8 mouse cellular contexts compared by ENCODE assay signal in the genomic region with DNA sequence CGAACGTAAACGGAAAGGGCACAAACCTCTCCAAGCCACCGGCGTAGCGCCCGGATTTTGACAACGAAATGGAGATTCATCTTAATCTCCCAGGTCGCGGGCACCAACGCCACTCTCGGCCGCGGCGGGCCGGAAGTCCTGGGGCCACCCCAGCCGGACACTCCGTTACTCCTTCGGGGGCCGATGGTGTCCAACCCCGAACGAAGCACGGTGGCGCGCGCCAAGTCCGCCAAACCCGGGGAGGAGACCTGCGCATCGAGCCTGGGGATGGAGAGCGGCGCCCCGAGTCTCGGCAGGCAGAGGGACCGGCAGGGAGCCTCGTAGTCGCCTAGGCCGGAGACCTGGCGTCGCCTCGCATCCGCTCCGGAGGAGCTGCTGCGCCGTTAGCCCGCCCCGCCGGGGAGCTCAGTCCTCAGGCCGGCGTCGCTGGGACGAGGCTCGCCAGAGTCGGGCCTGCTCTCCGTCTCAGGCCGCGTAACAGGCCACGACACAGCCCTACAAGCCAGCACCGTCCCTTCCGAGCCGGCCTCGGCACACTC. TPM values are rescaled to one million over a fixed set of nuclear protein-coding genes. Genes with fewer than 3 reads are reported as not detected.
DNase-seq lines count a peak whose midpoint lies in the region; ATAC-seq and TF ChIP-seq lines count a peak whose summit lies in the region.

No protein-coding gene starts in this region.

- under 1% methylated on average over 52 of the region's 62 CpGs for WGBS in kidney, postnatal 0 days
- 1% methylated on average over 62 of the region's 62 CpGs for WGBS in forebrain, embryonic 12.5 days
- under 1% methylated on average over 62 of the region's 62 CpGs for WGBS in limb, embryonic 12.5 days
- under 1% methylated on average over 62 of the region's 62 CpGs for WGBS in olfactory bulb, adult 2 months

- peaks cover 8% of the 10 kb centered on the region; the same call in 1 of the 2 replicates for H3K36me3 ChIP-seq in kidney, postnatal 0 days (ENCODE audit: insufficient read depth, low read length)
- peaks cover 35% of the 10 kb centered on the region for H3K36me3 ChIP-seq in forebrain, embryonic 12.5 days (replicated peaks)
- peaks cover 39% of the 10 kb centered on the region for H3K36me3 ChIP-seq in limb, embryonic 12.5 days

- peak overlapping the region; percentile 92 for H3K4me3 ChIP-seq in kidney, postnatal 0 days (replicated peaks; ENCODE audit: low read depth, low read length)
- peak overlapping the region; percentile 96 for H3K4me3 ChIP-seq in forebrain, embryonic 12.5 days (replicated peaks)
- H3K4me3 ChIP-seq in limb, embryonic 12.5 days (replicated peaks): peak overlapping the region; percentile 96
- peak overlapping the region; percentile 84 for H3K4me3 ChIP-seq in olfactory bulb, adult 2 months (ENCODE audit: insufficient read depth, low read depth, low read length)

- H3K27ac ChIP-seq in kidney, postnatal 0 days: peak overlapping the region; percentile 98
- peak overlapping the region; percentile 96 for H3K27ac ChIP-seq in forebrain, embryonic 12.5 days
- H3K27ac ChIP-seq in limb, embryonic 12.5 days: peak overlapping the region; percentile 96
- peak overlapping the region; percentile 52 for H3K27ac ChIP-seq in olfactory bulb, adult 2 months (ENCODE audit: insufficient read depth, low read depth, low read length)

- peak; percentile 56 for DNase-seq in kidney, postnatal 0 days (ENCODE audit: low spot score)
- DNase-seq in kidney, postnatal 10 days: no peak
- peak; percentile 66 to 72 for DNase-seq in adrenal gland, postnatal 36 days
- DNase-seq in thymus, adult 18-20 months: no peak
- DNase-seq in cerebellum, postnatal 10 days: no peak

- peaks cover 19% of the 10 kb centered on the region; the same call in 1 of the 2 replicates for H3K4me1 ChIP-seq in kidney, postnatal 0 days (replicated peaks; ENCODE audit: insufficient read depth, low read length)
- H3K4me1 ChIP-seq in forebrain, embryonic 12.5 days: peaks cover 42% of the 10 kb centered on the region
- H3K4me1 ChIP-seq in limb, embryonic 12.5 days (replicated peaks): peaks cover 21% of the 10 kb centered on the region
- peaks cover 2% of the 10 kb centered on the region; the same call in 1 of the 2 replicates for H3K4me1 ChIP-seq in olfactory bulb, adult 2 months (ENCODE audit: control insufficient read depth, insufficient read depth, low read length)

- H3K9me3 ChIP-seq in kidney, postnatal 0 days (replicated peaks; ENCODE audit: low read length): no peaks in the 10 kb centered on the region
- no peaks in the 10 kb centered on the region for H3K9me3 ChIP-seq in forebrain, embryonic 12.5 days
- no peaks in the 10 kb centered on the region for H3K9me3 ChIP-seq in limb, embryonic 12.5 days

- TF ChIP-seq POLR2A in olfactory bulb, adult 2 months (IDR thresholded peaks at IDR 0.05; ENCODE audit: insufficient read depth, low read depth, low read length): no peak

- peak overlapping the region; percentile 97 for H3K9ac ChIP-seq in kidney, postnatal 0 days (ENCODE audit: low read depth, low read length)
- peak overlapping the region; percentile 88 for H3K9ac ChIP-seq in forebrain, embryonic 12.5 days
- H3K9ac ChIP-seq in limb, embryonic 12.5 days (replicated peaks): peak overlapping the region; percentile 97

- TF ChIP-seq CTCF in kidney, postnatal 0 days (IDR thresholded peaks at IDR 0.05; ENCODE audit: low read depth): no peak
- TF ChIP-seq CTCF in olfactory bulb, adult 2 months (IDR thresholded peaks at IDR 0.05; ENCODE audit: insufficient read depth, low read depth, low read length): no peak

- H3K27me3 ChIP-seq in kidney, postnatal 0 days (ENCODE audit: insufficient read depth, low read length): no peaks in the 10 kb centered on the region
- H3K27me3 ChIP-seq in forebrain, embryonic 12.5 days: no peaks in the 10 kb centered on the region
- H3K27me3 ChIP-seq in limb, embryonic 12.5 days: no peaks in the 10 kb centered on the region

- ATAC-seq in kidney, postnatal 0 days (replicated peaks; ENCODE audit: low FRiP score, low read depth): no peak; the same call in none of the 2 replicates
- peak; percentile 24 for ATAC-seq in forebrain, embryonic 12.5 days (ENCODE audit: low FRiP score)
- ATAC-seq in limb, embryonic 12.5 days (ENCODE audit: insufficient number of reproducible peaks, insufficient read depth, low FRiP score, low TSS enrichment, low read depth): 0 out of 2 replicates have a peak, but pooled peaks have one; percentile 2

- peak overlapping the region; percentile 67 for H3K4me2 ChIP-seq in kidney, postnatal 0 days (ENCODE audit: low read length)
- peak overlapping the region; percentile 63 for H3K4me2 ChIP-seq in forebrain, embryonic 12.5 days
- peak overlapping the region; percentile 65 for H3K4me2 ChIP-seq in limb, embryonic 12.5 days

RNA-seq across cellular contexts. Expression of a gene that starts 0.4 kb away (rescaled TPM):
- 339 and 363 TPM in 2 replicates for polyA plus RNA-seq in kidney, postnatal 0 days (2015; fragmentation: Nextera tagmentation; extraction: Ambion mirVana)
- total RNA-seq in adrenal gland, postnatal 36 days (2021): 100 to 1,000 TPM; 147 TPM
- 525 and 575 TPM in 2 replicates for polyA plus RNA-seq in forebrain, embryonic 12.5 days (2016; fragmentation: Nextera tagmentation; extraction: Ambion mirVana)
- 577 and 606 TPM in 2 replicates for polyA plus RNA-seq in limb, embryonic 12.5 days (2016; fragmentation: Nextera tagmentation; extraction: Ambion mirVana)
- polyA plus RNA-seq in olfactory bulb, adult 2 months (2012; ENCODE audit: insufficient read depth, insufficient read length, low replicate concordance, missing spikeins): not detected in 2 replicates

RNA-seq across cellular contexts. Expression of a gene that starts 0.7 kb away (rescaled TPM):
- 55.9 and 60.8 TPM in 2 replicates for polyA plus RNA-seq in kidney, postnatal 0 days (2015; fragmentation: Nextera tagmentation; extraction: Ambion mirVana)
- total RNA-seq in adrenal gland, postnatal 36 days (2021): 10 to 100 TPM; 47.3 to 61.4 TPM
- polyA plus RNA-seq in forebrain, embryonic 12.5 days (2016; fragmentation: Nextera tagmentation; extraction: Ambion mirVana): 35.2 and 36.2 TPM in 2 replicates
- polyA plus RNA-seq in limb, embryonic 12.5 days (2016; fragmentation: Nextera tagmentation; extraction: Ambion mirVana): 45.0 and 48.8 TPM in 2 replicates
- not detected in 2 replicates for polyA plus RNA-seq in olfactory bulb, adult 2 months (2012; ENCODE audit: insufficient read depth, insufficient read length, low replicate concordance, missing spikeins)

RNA-seq across cellular contexts. Expression of a gene that starts 43.2 kb away (rescaled TPM):
- polyA plus RNA-seq in kidney, postnatal 0 days (2015; fragmentation: Nextera tagmentation; extraction: Ambion mirVana): 12.3 and 13.7 TPM in 2 replicates
- 1 to 10 TPM; 6.1 to 9.8 TPM for total RNA-seq in adrenal gland, postnatal 36 days (2021)
- 10.6 and 10.9 TPM in 2 replicates for polyA plus RNA-seq in forebrain, embryonic 12.5 days (2016; fragmentation: Nextera tagmentation; extraction: Ambion mirVana)
- 12.0 and 13.0 TPM in 2 replicates for polyA plus RNA-seq in limb, embryonic 12.5 days (2016; fragmentation: Nextera tagmentation; extraction: Ambion mirVana)
- not detected in 2 replicates for polyA plus RNA-seq in olfactory bulb, adult 2 months (2012; ENCODE audit: insufficient read depth, insufficient read length, low replicate concordance, missing spikeins)

RNA-seq across cellular contexts. Expression of a gene that starts 47.3 kb away (rescaled TPM):
- polyA plus RNA-seq in kidney, postnatal 0 days (2015; fragmentation: Nextera tagmentation; extraction: Ambion mirVana): 0.63 and 0.78 TPM in 2 replicates
- under 1 TPM; 0.56 to 0.86 TPM for total RNA-seq in adrenal gland, postnatal 36 days (2021)
- polyA plus RNA-seq in forebrain, embryonic 12.5 days (2016; fragmentation: Nextera tagmentation; extraction: Ambion mirVana): 0.29 and 0.40 TPM in 2 replicates
- polyA plus RNA-seq in limb, embryonic 12.5 days (2016; fragmentation: Nextera tagmentation; extraction: Ambion mirVana): 1.2 and 1.9 TPM in 2 replicates
- polyA plus RNA-seq in olfactory bulb, adult 2 months (2012; ENCODE audit: insufficient read depth, insufficient read length, low replicate concordance, missing spikeins): not detected in 2 replicates

Comparison
In these comparisons a context has a peak if more than half of its experiments do, and no peak if none do; other contexts are left out.
1. DNase-seq: peak in kidney, postnatal 0 days (single experiment) and adrenal gland, postnatal 36 days (2 of 2); none in kidney, postnatal 10 days (single experiment), thymus, adult 18-20 months (0 of 2) and cerebellum, postnatal 10 days (0 of 2).
2. Peak in every context shown above with its lines, with median percentiles within 50 percentile points of each other: H3K27ac ChIP-seq, H3K4me2 ChIP-seq, H3K4me3 ChIP-seq and H3K9ac ChIP-seq.